Mouse (Mus musculus) left cerebral cortex, adult 8-10 months (tissue): ENCODE data around the gene P3h2. TPM values are rescaled to one million over a fixed set of nuclear protein-coding genes. Genes with fewer than 3 reads are reported as not detected.

Experiments used
- DNase-seq, 2 experiments: peaks; one replicate each; pipeline ENCODE4 v3.0.0; 2022; ENCODE audit warnings: low spot score in 2 of 2
- total RNA-seq, 4 experiments: library from RNA; stranded (reverse); gene quantifications; 2 replicates each; pipeline ENCODE4 v1.2.4; 2022

The P3h2 gene
- total RNA-seq, 4 experiments from 2014 or later = 3.0 to 5.4 (median 4.1) TPM

- DNase-seq = no peak
Measured at GRCm38 (mm10) chr16:25983635-25984034, 121.9 kb downstream of the P3h2 start.

- DNase-seq = no peak
Measured at GRCm38 (mm10) chr16:25979037-25979436, 126.5 kb downstream of the P3h2 start.

- no peak for DNase-seq
Measured at GRCm38 (mm10) chr16:25977210-25977609, 128.4 kb downstream of the P3h2 start.

- DNase-seq = no peak
Measured at GRCm38 (mm10) chr16:25971285-25971684, 134.3 kb downstream of the P3h2 start.

- no peak for DNase-seq
Measured at GRCm38 (mm10) chr16:25970720-25971119, 134.9 kb downstream of the P3h2 start.

- DNase-seq = no peak
Measured at GRCm38 (mm10) chr16:25970193-25970592, 135.4 kb downstream of the P3h2 start.

- peak; percentile 20 to 32 for DNase-seq
Measured at GRCm38 (mm10) chr16:25967297-25967696, 138.3 kb downstream of the P3h2 start.

- peak in 1 of 2 experiments; percentile 19 for DNase-seq
Measured at GRCm38 (mm10) chr16:25963856-25964255, 141.7 kb downstream of the P3h2 start.

- peak; percentile 28 to 76 for DNase-seq
Measured at GRCm38 (mm10) chr16:25960345-25960744, 145.2 kb downstream of the P3h2 start.

GRCm38 (mm10) chr16:25959929-25960328 lies 145.7 kb downstream of the P3h2 start:
- no peak for DNase-seq

- DNase-seq = no peak
Measured at GRCm38 (mm10) chr16:25958650-25959238, 146.8 kb downstream of the P3h2 start.

GRCm38 (mm10) chr16:25958213-25958612 lies 147.4 kb downstream of the P3h2 start:
- DNase-seq = no peak

- DNase-seq = no peak
Measured at GRCm38 (mm10) chr16:25956831-25957230, 148.8 kb downstream of the P3h2 start.

- no peak for DNase-seq
Measured at GRCm38 (mm10) chr16:25954614-25955013, 151.0 kb downstream of the P3h2 start.

- no peak for DNase-seq
Measured at GRCm38 (mm10) chr16:25953359-25953758, 152.2 kb downstream of the P3h2 start.

GRCm38 (mm10) chr16:25952005-25952404 lies 153.6 kb downstream of the P3h2 start:
- DNase-seq = no peak

- no peak for DNase-seq
Measured at GRCm38 (mm10) chr16:25948067-25948466, 157.5 kb downstream of the P3h2 start.

- DNase-seq = no peak
Measured at GRCm38 (mm10) chr16:25945151-25945955, 160.2 kb downstream of the P3h2 start.

GRCm38 (mm10) chr16:25942261-25942660 lies 163.3 kb downstream of the P3h2 start:
- DNase-seq = no peak

GRCm38 (mm10) chr16:25934181-25934580 lies 171.4 kb downstream of the P3h2 start:
- no peak for DNase-seq

GRCm38 (mm10) chr16:25912185-25912584 lies 193.4 kb downstream of the P3h2 start:
- no peak for DNase-seq
